Mouse (Mus musculus) C2C12 (cell line): Measurements from ENCODE around the gene 4921507P07Rik. TPM values are rescaled to one million over a fixed set of nuclear protein-coding genes. Genes with fewer than 3 reads are reported as not detected.

Experiments
- H3K27me3 ChIP-seq: one replicate; pipeline ENCODE4 v1.6.1; 2011; ENCODE audit not compliant: control insufficient read depth, insufficient read depth, insufficient read length
- H3K36me3 ChIP-seq: one replicate; pipeline ENCODE4 v1.6.1; 2011; ENCODE audit not compliant: control insufficient read depth, insufficient read depth
- H3K4me3 ChIP-seq: one replicate; pipeline ENCODE4 v1.5.1; 2011; ENCODE audit warnings: mild to moderate bottlenecking, control low read depth; ENCODE audit not compliant: poor library complexity, insufficient read depth, severe bottlenecking
- H3K79me2 ChIP-seq: one replicate; pipeline ENCODE4 v1.6.1; 2011; ENCODE audit not compliant: control insufficient read depth, insufficient read depth
- H3K79me3 ChIP-seq: one replicate; pipeline ENCODE4 v1.6.1; 2011; ENCODE audit warnings: low read depth, control low read depth
- H3ac ChIP-seq: one replicate; pipeline ENCODE3; 2011; ENCODE audit warnings: low read depth; ENCODE audit not compliant: control insufficient read depth, insufficient read length
- CEBPB ChIP-seq: IDR thresholded peaks from one replicate; pipeline ENCODE4 v1.6.1; 2011; ENCODE audit warnings: low read depth, mild to moderate bottlenecking, control low read depth, moderate library complexity
- CTCF ChIP-seq: IDR thresholded peaks from one replicate; pipeline ENCODE4 v1.5.1; 2011; ENCODE audit not compliant: control insufficient read depth, insufficient read depth, insufficient read length
- FOSL1 ChIP-seq: IDR thresholded peaks from one replicate; pipeline ENCODE4 v1.8.0; 2011; ENCODE audit warnings: mild to moderate bottlenecking, low read length; ENCODE audit not compliant: poor library complexity, insufficient read depth, severe bottlenecking
- MAX ChIP-seq: IDR thresholded peaks from one replicate; pipeline ENCODE4 v1.6.1; 2011; ENCODE audit warnings: mild to moderate bottlenecking, control low read depth
- MYOD1 ChIP-seq: IDR thresholded peaks from one replicate; pipeline ENCODE4 v1.6.1; 2011; ENCODE audit warnings: low read depth; ENCODE audit not compliant: control insufficient read depth, insufficient read length
- MYOG ChIP-seq: IDR thresholded peaks from one replicate; pipeline ENCODE4 v1.6.1; 2011; ENCODE audit not compliant: control insufficient read depth, insufficient read length; ENCODE audit errors: extremely low read depth
- USF1 ChIP-seq: IDR thresholded peaks from one replicate; pipeline ENCODE4 v1.6.1; 2011; ENCODE audit warnings: low read depth, mild to moderate bottlenecking, control low read depth, moderate library complexity
- polyA plus RNA-seq: library from polyadenylated mRNA; unstranded; fragments of >200 nt; fragmentation: generic; extraction: Trizol; gene quantifications from one replicate; pipeline ENCODE4 v1.2.1, GENCODE M21; 2012; ENCODE audit warnings: missing spikeins

The 4921507P07Rik gene
- polyA plus RNA-seq, 1 experiment: not detected

GRCm38 (mm10) chr6:50601620-50602019 lies 5.2 kb upstream of the 4921507P07Rik start:
- peaks cover 18% of the 10 kb centered on the region for H3K27me3 ChIP-seq
- no peak for TF ChIP-seq MYOG
- no peak for TF ChIP-seq FOSL1
- TF ChIP-seq CTCF: peak; percentile 26
- TF ChIP-seq MYOD1: no peak
- no peak for TF ChIP-seq USF1
- no peak overlapping the region for H3K4me3 ChIP-seq
- no peak overlapping the region for H3ac ChIP-seq
- H3K79me3 ChIP-seq: no peaks in the 10 kb centered on the region
- no peaks in the 10 kb centered on the region for H3K36me3 ChIP-seq
- H3K79me2 ChIP-seq: no peaks in the 10 kb centered on the region

- no peaks in the 10 kb centered on the region for H3K79me2 ChIP-seq
- no peak overlapping the region for H3K4me3 ChIP-seq
- TF ChIP-seq MAX (no peak), CTCF (no peak), CEBPB (no peak), FOSL1 (no peak), USF1 (no peak), MYOG (no peak)
- H3K27me3 ChIP-seq: peaks cover 13% of the 10 kb centered on the region
- H3ac ChIP-seq: no peak overlapping the region
- no peaks in the 10 kb centered on the region for H3K36me3 ChIP-seq
- H3K79me3 ChIP-seq: no peaks in the 10 kb centered on the region
Measured at GRCm38 (mm10) chr6:50598560-50598959, 2.1 kb upstream of the 4921507P07Rik start.

GRCm38 (mm10) chr6:50594372-50594771 lies 2.1 kb downstream of the 4921507P07Rik start:
- Histone ChIP-seq H3K36me3 (no peaks in the 10 kb centered on the region), H3K27me3 (peaks cover 14% of the 10 kb centered on the region), H3ac (no peak overlapping the region), H3K79me3 (no peaks in the 10 kb centered on the region), H3K79me2 (no peaks in the 10 kb centered on the region), H3K4me3 (no peak overlapping the region)
- TF ChIP-seq CTCF (no peak), MYOG (no peak), USF1 (no peak), MYOD1 (no peak), FOSL1 (no peak), MAX (no peak)

DNA sequence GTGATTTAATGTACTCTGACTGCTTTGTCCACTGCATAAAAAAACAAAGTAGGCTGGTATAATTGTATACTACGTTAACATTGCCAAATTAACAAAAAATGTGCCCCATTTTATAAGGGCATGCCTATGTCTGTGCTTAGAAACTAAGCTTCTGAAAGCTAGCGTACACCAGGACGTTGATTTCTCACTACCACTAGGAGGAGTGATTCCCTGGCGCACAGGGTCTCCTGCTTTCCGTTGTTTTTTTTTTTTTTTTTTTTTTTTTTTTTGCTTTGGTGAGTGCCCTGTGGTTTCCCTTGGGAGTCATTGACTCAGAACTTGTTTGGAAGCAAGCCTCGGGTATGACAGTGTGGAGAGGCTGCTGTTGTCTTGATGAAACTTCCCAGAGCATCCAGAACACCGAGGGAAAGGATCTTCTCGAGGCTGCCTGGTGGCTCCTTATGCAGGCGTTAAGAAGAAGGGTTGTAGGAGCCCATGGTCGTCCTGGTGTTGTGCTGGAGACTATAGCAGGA lies 3.0 kb downstream of the 4921507P07Rik start:
- H3K4me3 ChIP-seq: no peak overlapping the region
- H3K27me3 ChIP-seq: peaks cover 9% of the 10 kb centered on the region
- no peaks in the 10 kb centered on the region for H3K36me3 ChIP-seq
- no peaks in the 10 kb centered on the region for H3K79me3 ChIP-seq
- H3K79me2 ChIP-seq: no peaks in the 10 kb centered on the region
- no peak overlapping the region for H3ac ChIP-seq
- TF ChIP-seq MYOG: no peak
- no peak for TF ChIP-seq USF1
- no peak for TF ChIP-seq MYOD1
- TF ChIP-seq CEBPB: no peak
- TF ChIP-seq CTCF: no peak
- no peak for TF ChIP-seq MAX
- TF ChIP-seq FOSL1: no peak

DNA sequence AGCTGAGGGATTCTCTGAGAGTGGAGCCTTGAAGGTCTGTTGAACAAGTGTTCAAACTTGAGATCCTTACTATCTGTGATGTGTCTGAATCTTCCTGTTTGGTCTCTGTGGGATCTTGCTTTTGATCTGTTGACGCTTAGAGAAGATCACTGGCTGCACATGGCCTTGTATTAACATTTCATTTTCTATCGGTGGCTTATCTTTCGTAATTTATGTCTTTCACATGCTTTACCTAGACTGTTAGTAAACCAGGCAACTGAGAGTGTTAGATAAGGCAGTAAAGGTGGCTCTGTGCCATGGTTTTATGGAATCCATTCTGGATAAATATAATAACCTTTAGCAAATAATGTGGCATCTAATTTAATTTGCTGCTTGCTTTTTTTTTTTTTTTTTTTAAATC lies 6.2 kb downstream of the 4921507P07Rik start:
- no peaks in the 10 kb centered on the region for H3K79me2 ChIP-seq
- no peaks in the 10 kb centered on the region for H3K36me3 ChIP-seq
- TF ChIP-seq MYOD1 (no peak), FOSL1 (no peak), MYOG (no peak), MAX (no peak), USF1 (no peak), CTCF (no peak), CEBPB (no peak)
- H3K79me3 ChIP-seq: no peaks in the 10 kb centered on the region
- no peak overlapping the region for H3ac ChIP-seq
- peaks cover 17% of the 10 kb centered on the region for H3K27me3 ChIP-seq
- no peak overlapping the region for H3K4me3 ChIP-seq

- H3K4me3 ChIP-seq: no peak overlapping the region
- no peaks in the 10 kb centered on the region for H3K79me3 ChIP-seq
- TF ChIP-seq MYOD1: no peak
- peak; percentile 25 for TF ChIP-seq CTCF
- no peak overlapping the region for H3ac ChIP-seq
- no peaks in the 10 kb centered on the region for H3K36me3 ChIP-seq
- H3K27me3 ChIP-seq: peaks cover 29% of the 10 kb centered on the region
- H3K79me2 ChIP-seq: no peaks in the 10 kb centered on the region
Measured at GRCm38 (mm10) chr6:50588251-50588650, 8.2 kb downstream of the 4921507P07Rik start.
